Mouse (Mus musculus): Measurements from ENCODE around the gene Hist4h4. TPM values are rescaled to one million over a fixed set of nuclear protein-coding genes. Genes with fewer than 3 reads are reported as not detected.

Hist4h4 gene
- polyA plus RNA-seq, 1 experiment: 2.6 TPM

- Histone ChIP-seq H3K4me1 (ENCODE audit: control insufficient read depth) (peaks cover 4% of the 10 kb centered on the region), H3K9me3 (ENCODE audit: control insufficient read depth, low read length) (no peaks in the 10 kb centered on the region), H3K27me3 (ENCODE audit: control insufficient read depth) (peaks cover 11% of the 10 kb centered on the region), H3K4me3 (replicated peaks) (no peak overlapping the region), H3K36me3 (ENCODE audit: control insufficient read depth) (no peaks in the 10 kb centered on the region)
- no peak for TF ChIP-seq TAL1 (IDR thresholded peaks at IDR 0.05; ENCODE audit: low read length)
- TF ChIP-seq GATA1 (IDR thresholded peaks at IDR 0.05; ENCODE audit: low read length): no peak
Observed at GRCm38 (mm10) chr6:136795850-136796249, 8.4 kb downstream of the Hist4h4 start.

GRCm38 (mm10) chr6:136795110-136795509, 9.1 kb downstream of the Hist4h4 start:
- Histone ChIP-seq H3K9me3 (ENCODE audit: control insufficient read depth, low read length) (no peaks in the 10 kb centered on the region), H3K4me3 (replicated peaks) (no peak overlapping the region), H3K27me3 (ENCODE audit: control insufficient read depth) (peaks cover 11% of the 10 kb centered on the region), H3K36me3 (ENCODE audit: control insufficient read depth) (no peaks in the 10 kb centered on the region), H3K4me1 (ENCODE audit: control insufficient read depth) (peaks cover 4% of the 10 kb centered on the region)
- TF ChIP-seq TAL1 (IDR thresholded peaks at IDR 0.05; ENCODE audit: low read length): no peak
- no peak for TF ChIP-seq GATA1 (IDR thresholded peaks at IDR 0.05; ENCODE audit: low read length)

DNA sequence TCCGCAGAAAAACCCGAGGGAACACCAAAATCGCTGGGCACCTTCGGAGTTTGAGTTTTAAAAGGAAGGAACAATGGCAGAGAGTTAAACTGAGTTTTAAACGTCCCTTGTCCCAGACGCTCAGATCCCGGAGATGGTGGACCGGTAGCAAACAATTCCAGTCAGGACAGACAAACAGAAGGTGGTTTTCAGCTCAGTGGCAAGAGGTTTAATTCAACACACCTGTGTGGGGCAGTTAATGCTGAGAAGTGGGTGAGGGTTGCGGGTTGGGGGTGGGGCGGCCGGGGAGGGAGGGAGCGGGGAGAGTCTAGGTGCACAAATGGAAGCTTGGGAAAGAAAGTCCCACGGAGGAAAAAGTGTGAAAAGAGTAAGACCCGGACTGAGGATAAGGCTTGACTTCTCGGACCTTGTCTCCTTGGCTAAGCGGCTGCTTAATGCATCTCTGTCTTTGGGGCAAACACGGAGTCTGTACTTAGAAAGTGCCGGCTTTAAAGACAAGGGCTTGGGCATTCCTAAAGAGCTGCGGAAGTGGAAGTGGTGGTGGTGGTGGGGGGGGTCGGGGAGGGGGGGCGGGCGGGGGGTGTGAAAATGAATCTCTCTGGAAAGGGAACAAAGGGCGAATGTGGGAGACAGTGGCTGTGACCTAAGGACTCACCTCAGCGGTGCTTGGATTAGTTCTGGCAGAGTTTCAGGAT, 10.2 kb downstream of the Hist4h4 start:
- Histone ChIP-seq H3K4me1 (ENCODE audit: control insufficient read depth) (peaks cover 4% of the 10 kb centered on the region), H3K36me3 (ENCODE audit: control insufficient read depth) (no peaks in the 10 kb centered on the region), H3K27me3 (ENCODE audit: control insufficient read depth) (peaks cover 11% of the 10 kb centered on the region), H3K4me3 (replicated peaks) (no peak overlapping the region), H3K9me3 (ENCODE audit: control insufficient read depth, low read length) (no peaks in the 10 kb centered on the region)
- TF ChIP-seq GATA1 (IDR thresholded peaks at IDR 0.05; ENCODE audit: low read length) (no peak), TAL1 (IDR thresholded peaks at IDR 0.05; ENCODE audit: low read length) (no peak)

DNA sequence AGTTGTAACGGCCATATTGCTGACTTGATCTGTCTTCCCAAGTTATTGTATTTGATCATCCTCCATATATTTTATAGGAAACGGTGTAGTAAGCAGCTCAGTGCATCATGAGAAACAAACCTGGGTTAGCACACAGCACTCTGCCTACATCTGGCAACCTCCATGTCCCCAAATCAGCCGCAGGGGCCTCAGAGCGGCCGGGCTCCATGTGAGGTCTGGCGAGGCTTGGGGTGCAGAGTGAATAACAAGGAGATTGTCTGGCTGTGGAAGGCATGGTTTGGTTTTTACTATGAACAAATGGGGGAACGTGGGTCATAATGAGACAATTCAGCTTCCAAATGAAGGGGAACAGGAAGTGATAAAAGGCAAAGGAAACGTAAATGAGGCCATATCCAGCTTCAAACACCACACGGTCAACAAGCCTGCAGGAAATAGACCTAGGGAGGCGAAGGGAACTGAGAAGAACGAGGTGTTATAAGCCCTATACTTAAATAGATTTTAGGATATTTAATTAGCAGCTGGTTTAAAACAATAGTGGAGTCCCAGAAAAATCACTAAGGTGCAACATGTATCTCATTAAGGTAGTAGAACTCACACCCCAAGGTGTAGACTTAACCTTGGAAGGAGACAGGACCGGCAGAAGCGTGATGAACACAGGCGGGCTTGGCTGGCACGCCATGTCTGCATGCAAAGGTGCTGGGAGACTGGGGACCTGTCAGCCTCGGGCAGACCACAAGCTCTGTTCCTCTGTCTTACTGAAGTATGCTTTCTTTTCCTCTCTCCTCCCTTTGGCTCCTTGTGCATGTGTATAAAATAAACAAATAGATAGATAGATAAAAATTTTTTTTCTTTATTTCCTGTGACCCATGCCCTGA, 11.1 kb downstream of the Hist4h4 start:
- Histone ChIP-seq H3K4me1 (ENCODE audit: control insufficient read depth) (peaks cover 2% of the 10 kb centered on the region; the same call in 1 of the 2 replicates), H3K36me3 (ENCODE audit: control insufficient read depth) (no peaks in the 10 kb centered on the region), H3K4me3 (replicated peaks) (no peak overlapping the region), H3K27me3 (ENCODE audit: control insufficient read depth) (peaks cover 11% of the 10 kb centered on the region), H3K9me3 (ENCODE audit: control insufficient read depth, low read length) (no peaks in the 10 kb centered on the region)
- no peak for TF ChIP-seq GATA1 (IDR thresholded peaks at IDR 0.05; ENCODE audit: low read length)

DNA sequence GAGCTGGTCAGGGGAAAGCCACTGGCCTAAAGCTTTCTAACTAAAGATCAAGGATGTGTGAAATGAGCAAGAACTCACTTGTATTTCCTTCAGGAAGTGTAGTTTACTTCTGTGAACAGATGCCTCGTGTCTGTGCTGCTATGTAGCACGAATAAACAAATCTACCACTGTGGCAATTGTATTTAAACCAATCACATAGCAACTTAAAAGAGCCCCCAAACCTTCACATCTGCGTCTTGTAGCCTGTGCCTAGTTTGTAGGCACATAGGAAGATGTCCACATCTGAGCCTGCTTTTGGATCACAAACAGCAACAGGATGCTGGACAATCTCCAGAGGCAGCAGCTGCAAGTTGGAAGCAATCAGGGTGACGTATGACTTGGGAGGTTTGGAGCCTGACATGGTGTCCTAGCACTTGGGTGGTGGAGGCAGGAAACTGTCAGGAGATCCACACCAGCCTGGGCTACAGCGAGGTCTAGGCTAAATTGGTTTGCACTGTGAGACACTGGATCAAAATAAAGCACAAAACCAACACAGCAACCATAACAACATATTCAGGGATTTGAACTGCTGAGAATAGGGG, 14.7 kb downstream of the Hist4h4 start:
- no peaks in the 10 kb centered on the region for H3K36me3 ChIP-seq (ENCODE audit: control insufficient read depth)
- H3K27me3 ChIP-seq (ENCODE audit: control insufficient read depth): peaks cover 11% of the 10 kb centered on the region
- TF ChIP-seq TAL1 (IDR thresholded peaks at IDR 0.05; ENCODE audit: low read length) (no peak), GATA1 (IDR thresholded peaks at IDR 0.05; ENCODE audit: low read length) (no peak)
- no peak overlapping the region for H3K4me3 ChIP-seq (replicated peaks)
- H3K4me1 ChIP-seq (ENCODE audit: control insufficient read depth): no peaks in the 10 kb centered on the region
- H3K9me3 ChIP-seq (ENCODE audit: control insufficient read depth, low read length): peaks cover 2% of the 10 kb centered on the region; the same call in 1 of the 2 replicates

GRCm38 (mm10) chr6:136782761-136783160, 21.5 kb downstream of the Hist4h4 start:
- peaks cover 7% of the 10 kb centered on the region; the same call in 1 of the 2 replicates for H3K9me3 ChIP-seq (ENCODE audit: control insufficient read depth, low read length)
- H3K27me3 ChIP-seq (ENCODE audit: control insufficient read depth): no peaks in the 10 kb centered on the region
- TF ChIP-seq GATA1 (IDR thresholded peaks at IDR 0.05; ENCODE audit: low read length) (no peak), TAL1 (IDR thresholded peaks at IDR 0.05; ENCODE audit: low read length) (no peak)
- H3K4me1 ChIP-seq (ENCODE audit: control insufficient read depth): no peaks in the 10 kb centered on the region
- no peaks in the 10 kb centered on the region for H3K36me3 ChIP-seq (ENCODE audit: control insufficient read depth)
- H3K4me3 ChIP-seq (replicated peaks): no peak overlapping the region

DNA sequence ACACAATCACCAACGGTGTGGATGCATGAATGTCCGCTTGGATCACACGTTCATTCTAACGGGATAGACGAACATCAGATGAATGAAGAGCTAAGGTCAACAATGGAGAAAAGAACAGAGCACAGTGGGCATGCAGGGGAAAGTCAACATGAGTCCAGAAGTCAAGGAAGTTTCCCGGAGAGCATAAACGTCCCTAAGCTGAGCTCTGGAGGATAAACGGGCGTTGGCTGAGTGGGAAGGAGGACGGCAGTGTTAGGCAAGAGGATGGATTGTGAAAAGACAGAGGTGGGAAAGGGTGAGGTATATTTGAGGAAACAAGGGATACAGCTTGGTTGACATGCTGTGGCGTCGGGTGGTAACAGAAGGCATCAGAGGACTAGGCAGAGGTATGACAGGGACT, 22.1 kb downstream of the Hist4h4 start:
- no peaks in the 10 kb centered on the region for H3K27me3 ChIP-seq (ENCODE audit: control insufficient read depth)
- no peak for TF ChIP-seq TAL1 (IDR thresholded peaks at IDR 0.05; ENCODE audit: low read length)
- TF ChIP-seq GATA1 (IDR thresholded peaks at IDR 0.05; ENCODE audit: low read length): no peak
- no peaks in the 10 kb centered on the region for H3K4me1 ChIP-seq (ENCODE audit: control insufficient read depth)
- no peak overlapping the region for H3K4me3 ChIP-seq (replicated peaks)
- peaks cover 7% of the 10 kb centered on the region; the same call in 1 of the 2 replicates for H3K9me3 ChIP-seq (ENCODE audit: control insufficient read depth, low read length)
- no peaks in the 10 kb centered on the region for H3K36me3 ChIP-seq (ENCODE audit: control insufficient read depth)

- Histone ChIP-seq H3K9me3 (ENCODE audit: control insufficient read depth, low read length) (peaks cover 7% of the 10 kb centered on the region; the same call in 1 of the 2 replicates), H3K36me3 (ENCODE audit: control insufficient read depth) (no peaks in the 10 kb centered on the region), H3K27me3 (ENCODE audit: control insufficient read depth) (no peaks in the 10 kb centered on the region), H3K4me1 (ENCODE audit: control insufficient read depth) (no peaks in the 10 kb centered on the region), H3K4me3 (replicated peaks) (no peak within 1 kb of the TSS)
- TF ChIP-seq TAL1 (IDR thresholded peaks at IDR 0.05; ENCODE audit: low read length) (no peak), GATA1 (IDR thresholded peaks at IDR 0.05; ENCODE audit: low read length) (no peak)
Observed at GRCm38 (mm10) chr6:136781377-136781986, 22.7 kb downstream of the Hist4h4 start, which contains the start of gene Gucy2c. TSS of gene Gucy2c (minus strand) at chr6:136781765.

Data from erythroblast, embryonic 14.5 days (primary cell).